Mouse (Mus musculus) fibroblast of lung, adult 2 months (primary cell): ENCODE measurements at regions not wholly inside any gene's neighbourhood (a gene's known extent, or its start where the extent isn't known, plus 50 kb on each side); places are given as distances from the start of the nearest gene placed in this dataset.

Experiments used
- DNase-seq: peaks from one replicate; pipeline ENCODE4 v3.0.0-alpha.2; 2011; ENCODE audit warnings: low read depth

- DNase-seq, result no peak
These were observed 385.3 kb upstream of the Tnc start for GRCm38 (mm10) chr4:64432097-64432496.

GRCm38 (mm10) chr4:64437744-64438594 lies 391.2 kb upstream of the Tnc start:
- DNase-seq, result peak; percentile 34

GRCm38 (mm10) chr4:64451442-64451841 lies 404.6 kb upstream of the Tnc start:
- no peak for DNase-seq

GRCm38 (mm10) chr4:64451946-64452345 lies 405.1 kb upstream of the Tnc start:
- no peak for DNase-seq

GRCm38 (mm10) chr4:64492260-64492962 lies 445.6 kb upstream of the Tnc start:
- no peak for DNase-seq

GRCm38 (mm10) chr4:64497759-64498158 lies 450.9 kb upstream of the Tnc start:
- DNase-seq, result peak; percentile 70

GRCm38 (mm10) chr4:64500635-64501395 lies 454.0 kb upstream of the Tnc start:
- peak; percentile 3 for DNase-seq

- DNase-seq, result no peak
These were observed 475.1 kb upstream of the Tnc start for GRCm38 (mm10) chr4:64521883-64522282.

- peak; percentile 56 for DNase-seq
These were observed 481.0 kb upstream of the Tnc start for GRCm38 (mm10) chr4:64527724-64528332.

GRCm38 (mm10) chr4:64530585-64530984 lies 483.8 kb upstream of the Tnc start:
- peak; percentile 22 for DNase-seq

GRCm38 (mm10) chr4:64533019-64533418 lies 486.2 kb upstream of the Tnc start:
- peak; percentile 31 for DNase-seq

- DNase-seq, result no peak
These were observed 488.9 kb upstream of the Tnc start for GRCm38 (mm10) chr4:64535554-64536253.

- no peak for DNase-seq
These were observed 491.2 kb upstream of the Tnc start for GRCm38 (mm10) chr4:64538009-64538408.

GRCm38 (mm10) chr4:64544576-64545185 lies 497.9 kb upstream of the Tnc start:
- peak; percentile 26 for DNase-seq

- no peak for DNase-seq
These were observed 499.6 kb upstream of the Tnc start for GRCm38 (mm10) chr4:64546386-64546785.

GRCm38 (mm10) chr4:64562511-64562910 lies 515.7 kb upstream of the Tnc start:
- no peak for DNase-seq

- DNase-seq, result no peak
These were observed 517.2 kb upstream of the Tnc start for GRCm38 (mm10) chr4:64563996-64564395.

- no peak for DNase-seq
These were observed 523.9 kb upstream of the Tnc start for GRCm38 (mm10) chr4:64570666-64571065.

GRCm38 (mm10) chr4:64575901-64576300 lies 529.1 kb upstream of the Tnc start:
- peak; percentile 25 for DNase-seq

GRCm38 (mm10) chr4:64595014-64595599 lies 528.9 kb upstream of the Pappa start:
- DNase-seq, result peak; percentile 59

- DNase-seq, result no peak
These were observed 525.5 kb upstream of the Pappa start for GRCm38 (mm10) chr4:64598465-64598864.
